Mouse (Mus musculus): ENCODE results near the gene Gm21761.
"Not testable (repeated sequence)": the region's sequence is repeated elsewhere in the genome, so short reads cannot be mapped to it uniquely, and the experiment has no call there.

DNA sequence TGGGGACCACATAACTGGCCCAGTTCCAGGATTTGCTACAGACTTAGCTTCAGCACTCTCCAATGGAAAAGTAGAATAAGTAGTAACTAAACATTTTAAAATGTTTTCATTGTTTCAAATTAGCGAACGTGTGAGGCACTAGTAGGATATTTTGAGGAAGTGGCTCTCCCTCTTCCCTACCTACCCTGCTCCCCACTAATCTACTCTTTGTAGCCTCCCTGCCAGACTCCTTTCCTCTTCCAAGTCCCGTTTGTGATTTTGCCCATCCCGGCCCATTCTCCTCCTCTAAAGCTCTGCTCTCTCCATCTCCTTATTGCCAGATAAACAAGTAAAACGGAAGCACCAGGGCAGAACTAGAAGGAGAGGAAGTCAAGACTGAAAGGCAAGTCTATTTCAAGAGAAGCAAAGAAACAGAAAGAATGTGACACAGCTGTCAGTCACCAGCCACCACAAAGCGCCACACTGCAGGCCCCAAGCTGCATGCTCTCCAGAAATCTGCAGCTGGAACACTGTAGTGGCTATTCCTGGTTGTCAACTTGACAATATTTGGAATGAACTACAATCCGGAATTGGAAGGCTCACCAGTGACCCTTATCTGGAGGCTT is 64.6 kb downstream of the Gm21761 start:
- TF ChIP-seq CTCF (IDR thresholded peaks at IDR 0.05); EP300 (IDR thresholded peaks at IDR 0.05; ENCODE audit: insufficient read depth, low read depth, low read length); POLR2A (IDR thresholded peaks at IDR 0.05; ENCODE audit: insufficient read depth, low read depth, low read length): not testable (repeated sequence)
